Mouse (Mus musculus): Measurements from ENCODE around the gene Scamp2.
A peak's percentile ranks its signal among the peaks of the same experiment; 100 is the strongest.

Gene Scamp2

DNA sequence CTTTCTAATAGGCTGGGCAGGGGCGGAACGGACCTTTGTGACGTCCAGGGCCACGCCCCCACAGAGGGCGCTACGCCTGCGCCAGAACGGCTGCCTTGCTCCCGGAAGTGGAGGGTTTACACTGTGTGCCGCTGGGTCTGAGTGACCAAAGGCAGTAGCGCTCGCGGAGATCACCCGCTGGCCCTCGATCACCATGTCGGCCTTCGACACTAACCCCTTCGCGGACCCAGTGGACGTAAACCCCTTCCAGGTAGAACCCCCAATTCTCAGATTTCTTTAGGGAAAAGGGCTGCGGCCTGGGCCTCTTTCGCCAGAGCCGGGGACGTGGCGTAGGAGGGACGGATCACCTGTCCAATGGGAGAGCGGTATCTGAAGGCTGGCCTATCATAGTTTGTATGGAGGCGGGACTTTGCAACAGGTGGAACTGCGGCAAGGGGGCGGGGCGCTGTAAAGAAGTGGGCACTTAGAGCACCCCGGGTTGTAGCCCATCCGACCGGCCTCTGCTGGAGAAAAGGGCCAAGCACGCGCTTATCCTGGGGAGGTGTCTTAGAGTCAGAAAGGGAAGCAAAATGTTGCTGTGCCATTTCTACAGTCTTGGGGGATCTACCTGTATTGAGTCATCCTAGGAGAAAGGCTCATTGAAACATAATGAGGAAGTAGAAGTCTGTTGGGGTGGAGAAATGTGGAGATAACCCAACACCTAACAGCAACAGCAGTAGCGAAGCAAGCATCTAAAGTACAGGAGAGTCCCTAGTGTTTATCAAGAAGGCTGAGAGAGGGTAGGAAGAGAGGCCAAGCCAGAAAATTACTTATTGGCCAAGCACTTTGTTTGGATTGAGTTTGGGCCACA lies at the start of gene Scamp2:
Scamp2 (plus strand) TSS at position 83 of the 850 bp plus-strand sequence.
- DNase-seq = peak; percentile 89 to 92

GRCm38 (mm10) chr9:57517113-57517512 lies 43.6 kb upstream of the Scamp2 start:
- peak; percentile 56 to 65 for DNase-seq

- DNase-seq = no peak
These were observed 40.2 kb upstream of the Scamp2 start for GRCm38 (mm10) chr9:57520375-57521055.

- DNase-seq = peak; percentile 88 to 92
These were observed 39.5 kb upstream of the Scamp2 start, which contains the start of gene Cox5a for GRCm38 (mm10) chr9:57521056-57521911. TSS of gene Cox5a (plus strand) at chr9:57521274.

- DNase-seq = no peak
These were observed 38.5 kb upstream of the Scamp2 start for GRCm38 (mm10) chr9:57522114-57522860.

DNA sequence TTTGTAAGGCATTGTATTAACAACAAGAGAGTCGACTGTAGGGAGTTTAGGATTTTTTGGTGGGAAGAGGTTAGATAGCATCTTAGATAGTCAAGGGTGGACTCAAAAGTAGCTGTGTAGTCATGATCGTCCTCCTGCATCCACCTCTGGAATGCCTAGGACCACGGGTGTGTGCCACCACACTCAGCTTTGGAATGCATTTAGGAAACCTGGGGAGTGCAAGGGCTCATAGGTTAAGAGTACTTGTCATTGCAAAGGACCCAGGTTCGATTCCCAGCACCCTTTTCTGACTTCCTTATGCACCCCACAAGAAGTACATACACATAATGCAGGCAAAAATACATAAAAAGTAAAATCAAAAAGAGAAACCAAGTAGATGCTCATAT lies 37.9 kb upstream of the Scamp2 start:
- no peak for DNase-seq

DNA sequence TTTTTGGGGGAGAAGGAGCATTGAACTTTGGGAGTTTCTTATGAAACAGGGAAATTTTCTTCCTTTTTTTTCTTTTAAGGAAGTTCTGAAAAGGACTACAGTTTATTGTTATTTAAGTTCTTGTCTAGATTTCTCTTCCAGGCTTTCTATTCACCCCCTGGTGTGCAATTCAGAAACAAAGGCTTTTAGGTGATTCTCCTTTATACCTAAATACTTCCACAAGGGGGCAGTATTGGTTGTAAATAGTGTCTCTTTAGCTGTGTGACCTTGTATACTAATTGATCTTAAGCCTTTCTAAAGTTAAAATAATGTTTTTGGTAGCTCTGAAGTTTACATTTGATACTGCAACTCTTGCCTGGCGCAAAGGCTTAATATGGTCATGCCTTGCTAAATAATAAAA lies 37.0 kb upstream of the Scamp2 start:
- DNase-seq = no peak

DNA sequence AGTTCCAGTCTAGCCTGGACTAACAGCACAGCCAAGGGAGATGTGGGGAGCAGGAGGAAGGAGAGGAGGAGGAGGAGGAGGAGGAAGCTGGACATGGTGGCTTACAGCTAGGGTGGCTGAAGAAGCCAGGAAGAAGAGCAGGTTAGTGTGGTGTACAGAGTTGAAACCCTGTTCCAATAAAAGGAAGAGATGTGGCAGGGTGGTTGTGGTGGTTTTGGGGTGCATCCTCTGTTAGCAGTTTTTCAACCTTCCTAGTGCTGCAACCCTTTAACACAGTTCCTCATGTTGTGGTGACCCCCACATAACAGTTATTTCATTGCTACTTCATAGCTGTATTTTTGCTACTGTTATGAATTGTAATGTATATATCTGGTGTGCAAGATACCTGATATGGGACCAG lies 36.3 kb upstream of the Scamp2 start:
- DNase-seq = no peak

GRCm38 (mm10) chr9:57525516-57525915 lies 35.2 kb upstream of the Scamp2 start:
- DNase-seq = no peak

GRCm38 (mm10) chr9:57526435-57526834 lies 34.3 kb upstream of the Scamp2 start:
- DNase-seq = no peak

- no peak for DNase-seq
These were observed 28.8 kb upstream of the Scamp2 start for GRCm38 (mm10) chr9:57531946-57532345.

- no peak for DNase-seq
These were observed 24.4 kb upstream of the Scamp2 start for GRCm38 (mm10) chr9:57536362-57536761.

DNA sequence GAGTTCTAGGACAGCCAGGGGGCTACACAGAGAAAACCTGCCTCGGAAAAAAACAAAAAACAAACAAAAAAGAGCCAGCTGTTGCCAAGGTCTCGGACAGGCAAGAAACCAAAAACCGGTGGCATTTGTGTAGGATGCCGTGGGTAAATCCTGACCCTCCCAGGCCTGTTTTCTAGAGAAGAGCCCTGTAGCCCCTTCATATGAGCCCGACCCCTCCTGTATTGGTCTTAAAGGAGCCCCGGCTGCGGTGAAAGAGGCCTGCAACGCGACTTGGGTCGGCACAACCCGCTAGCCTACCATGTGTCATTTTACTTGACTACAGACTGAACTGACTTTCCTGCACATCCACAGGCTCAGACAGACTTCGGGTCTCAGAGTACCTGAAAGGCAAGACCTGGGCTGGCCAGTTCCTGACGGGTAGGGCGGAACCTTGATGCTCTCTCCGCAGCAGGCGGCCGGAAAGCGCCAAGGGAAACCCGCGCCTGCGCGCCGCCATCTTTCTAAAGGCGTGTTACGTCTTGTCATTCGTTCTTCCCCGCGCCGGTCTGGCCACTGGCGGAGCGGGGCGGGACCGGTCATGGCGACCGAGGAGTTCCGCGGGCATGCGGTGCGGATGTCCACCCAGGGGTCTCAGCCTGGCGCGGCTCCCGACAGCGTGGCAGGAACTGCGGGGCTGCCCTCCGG lies 23.6 kb upstream of the Scamp2 start, which contains the start of gene Fam219b:
Fam219b (plus strand) TSS at position 485 of the 684 bp plus-strand sequence.
- peak; percentile 85 to 86 for DNase-seq

DNA sequence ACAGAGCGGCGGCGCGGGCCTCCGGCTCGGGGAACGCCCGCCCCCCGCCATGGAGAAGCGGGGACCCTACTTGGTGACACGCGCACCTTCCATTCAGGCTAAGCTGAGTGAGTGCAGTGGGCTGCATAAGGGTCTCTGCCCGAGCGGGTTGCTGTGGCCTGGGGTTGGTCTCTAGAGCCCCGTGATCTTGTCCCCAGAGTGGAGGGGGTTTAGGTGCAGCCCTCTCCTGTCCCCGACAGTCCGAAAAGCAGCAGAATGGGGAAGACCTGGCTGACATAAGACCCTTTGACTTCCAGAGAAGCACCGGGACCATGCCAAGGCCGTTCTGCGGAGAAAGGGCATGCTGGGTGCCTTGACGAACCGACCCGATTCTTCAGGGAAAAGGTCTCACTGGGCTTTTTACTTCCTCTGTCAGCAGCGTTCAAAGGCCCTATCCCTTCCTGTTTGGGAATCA lies 23.0 kb upstream of the Scamp2 start:
- no peak for DNase-seq

DNA sequence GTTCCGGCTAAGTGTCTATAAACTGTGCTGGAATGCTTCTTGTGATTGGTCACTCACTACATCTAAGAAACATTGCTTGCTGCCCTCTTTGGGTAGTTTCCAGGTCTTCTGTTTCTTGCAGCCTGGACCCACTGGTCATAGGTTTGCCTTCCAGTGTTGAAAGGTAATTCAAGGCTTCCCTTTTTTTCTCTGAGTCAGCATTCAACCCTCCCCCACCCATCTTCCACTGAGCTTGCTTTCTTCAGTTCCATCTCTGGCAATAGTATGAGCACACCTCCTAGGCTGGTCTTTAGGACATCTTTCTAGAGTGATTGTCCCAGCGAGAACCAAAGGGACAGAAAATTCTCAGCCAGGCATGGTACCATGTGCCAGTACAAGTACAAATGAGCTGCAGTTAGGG lies 21.2 kb upstream of the Scamp2 start:
- no peak for DNase-seq

GRCm38 (mm10) chr9:57541312-57541711 lies 19.4 kb upstream of the Scamp2 start:
- no peak for DNase-seq

- DNase-seq = no peak
These were observed 16.8 kb upstream of the Scamp2 start for GRCm38 (mm10) chr9:57543951-57544350.

DNA sequence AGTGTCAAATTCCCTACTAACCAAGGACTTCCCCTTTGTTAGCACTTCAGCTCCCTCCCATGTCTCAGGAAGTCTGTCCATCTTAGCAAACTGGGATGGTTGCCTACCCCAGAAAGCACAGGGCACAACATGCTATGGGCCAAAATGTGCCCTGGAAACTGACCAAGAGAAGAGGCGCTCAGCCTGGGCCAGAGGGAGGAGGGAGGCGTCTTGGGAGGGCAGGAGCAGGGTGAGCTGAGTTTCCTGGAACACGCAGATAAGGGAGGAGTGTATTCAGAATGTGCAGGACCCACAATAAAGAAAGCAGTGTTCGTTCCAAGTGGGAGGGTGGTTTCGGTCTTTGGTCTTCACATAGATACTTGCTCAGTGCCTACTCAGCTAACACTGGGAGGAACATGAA lies 13.5 kb upstream of the Scamp2 start:
- no peak for DNase-seq

GRCm38 (mm10) chr9:57547869-57548268 lies 12.9 kb upstream of the Scamp2 start:
- no peak for DNase-seq

DNA sequence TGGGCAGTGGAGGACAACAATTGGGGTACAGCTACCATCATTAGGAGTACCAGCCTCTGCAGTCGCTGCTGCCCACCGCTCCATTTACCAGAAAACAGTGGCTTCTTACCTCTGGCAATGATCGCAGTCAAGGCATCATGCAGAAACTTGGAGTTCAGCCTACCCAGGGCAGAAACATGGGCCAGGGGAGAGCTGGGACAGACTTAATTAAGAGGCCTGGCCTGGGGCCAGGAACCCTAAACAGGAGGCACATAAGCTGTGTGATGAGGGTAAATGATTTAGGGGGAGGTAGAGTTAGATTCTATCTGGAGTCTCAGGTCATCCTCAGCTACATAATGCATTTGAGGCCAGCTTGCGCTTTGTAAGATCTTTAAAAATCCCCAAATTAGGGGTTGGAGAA lies 11.6 kb upstream of the Scamp2 start:
- DNase-seq = no peak

- DNase-seq = no peak
These were observed 10.4 kb upstream of the Scamp2 start for GRCm38 (mm10) chr9:57550126-57550862.

All from thymus, postnatal 36 days (tissue).